Comparison of ENCODE assay signal across 8 mouse cellular contexts in genomic region chr10:94942449-94943041, GRCm38 (mm10). TPM values are rescaled to one million over a fixed set of nuclear protein-coding genes. Genes with fewer than 3 reads are reported as not detected.
A peak's percentile ranks its signal among the peaks of the same experiment; 100 is the strongest.
DNase-seq lines count a peak whose midpoint lies in the region; ATAC-seq and TF ChIP-seq lines count a peak whose summit lies in the region.

No protein-coding gene starts in this region.

- peak overlapping the region; percentile 97 for H3K4me2 ChIP-seq in kidney, embryonic 14.5 days (replicated peaks; ENCODE audit: low read depth, low read length)
- peak overlapping the region; percentile 100 for H3K4me2 ChIP-seq in heart, embryonic 16.5 days (ENCODE audit: low read depth, low read length)
- H3K4me2 ChIP-seq in limb, embryonic 15.5 days: peak overlapping the region; percentile 98
- H3K4me2 ChIP-seq in midbrain, embryonic 14.5 days (ENCODE audit: low read length): peak overlapping the region; percentile 76

- ATAC-seq in kidney, embryonic 14.5 days (ENCODE audit: low FRiP score, low TSS enrichment): peak; percentile 47; the same call in 1 of the 2 replicates
- ATAC-seq in heart, embryonic 16.5 days (replicated peaks; ENCODE audit: extremely low read depth, insufficient read depth, low FRiP score): no peak
- ATAC-seq in limb, embryonic 15.5 days (ENCODE audit: insufficient number of reproducible peaks, low FRiP score, low TSS enrichment, low read depth): no peak
- no peak; the same call in 1 of the 2 replicates for ATAC-seq in midbrain, embryonic 14.5 days (ENCODE audit: low FRiP score, low TSS enrichment)

- H3K9me3 ChIP-seq in kidney, embryonic 14.5 days (ENCODE audit: control insufficient read depth, low read length): no peaks in the 10 kb centered on the region
- no peaks in the 10 kb centered on the region for H3K9me3 ChIP-seq in heart, embryonic 16.5 days (replicated peaks; ENCODE audit: control insufficient read depth, low read length)
- no peaks in the 10 kb centered on the region for H3K9me3 ChIP-seq in limb, embryonic 15.5 days
- no peaks in the 10 kb centered on the region for H3K9me3 ChIP-seq in midbrain, embryonic 14.5 days (ENCODE audit: control insufficient read depth, low read length)

- TF ChIP-seq CTCF in thymus, adult 2 months (IDR thresholded peaks at IDR 0.05; ENCODE audit: borderline replicate concordance, control insufficient read depth, extremely low read depth, insufficient read depth, low read length, poor library complexity): no peak

- peak overlapping the region; percentile 68; the same call in 1 of the 2 replicates for H3K9ac ChIP-seq in kidney, embryonic 14.5 days (ENCODE audit: low read depth, low read length)
- peak overlapping the region; percentile 83 for H3K9ac ChIP-seq in heart, embryonic 16.5 days (ENCODE audit: low read length)
- H3K9ac ChIP-seq in limb, embryonic 15.5 days: no peak overlapping the region
- peak overlapping the region; percentile 93 for H3K9ac ChIP-seq in midbrain, embryonic 14.5 days (replicated peaks; ENCODE audit: low read length)

- 0 out of 2 replicates have a peak, but pooled peaks cover 5% of the 10 kb centered on the region for H3K4me1 ChIP-seq in kidney, embryonic 14.5 days (ENCODE audit: control insufficient read depth, insufficient read depth, low read length)
- peaks cover 16% of the 10 kb centered on the region for H3K4me1 ChIP-seq in heart, embryonic 16.5 days (ENCODE audit: control insufficient read depth, insufficient read depth, low read length)
- peaks cover 31% of the 10 kb centered on the region for H3K4me1 ChIP-seq in limb, embryonic 15.5 days
- peaks cover 28% of the 10 kb centered on the region for H3K4me1 ChIP-seq in midbrain, embryonic 14.5 days (ENCODE audit: control insufficient read depth, insufficient read depth, low read length)
- peaks cover 22% of the 10 kb centered on the region for H3K4me1 ChIP-seq in thymus, adult 2 months (replicated peaks; ENCODE audit: control insufficient read depth, insufficient read depth, low read length)

- H3K27ac ChIP-seq in kidney, embryonic 14.5 days (ENCODE audit: low read depth, low read length): no peak overlapping the region
- H3K27ac ChIP-seq in heart, embryonic 16.5 days (ENCODE audit: low read length): no peak overlapping the region
- no peak overlapping the region for H3K27ac ChIP-seq in limb, embryonic 15.5 days
- H3K27ac ChIP-seq in midbrain, embryonic 14.5 days (replicated peaks; ENCODE audit: low read depth, low read length): peak overlapping the region; percentile 96
- no peak overlapping the region for H3K27ac ChIP-seq in thymus, adult 2 months (ENCODE audit: control insufficient read depth, insufficient read depth, low read length)

- H3K36me3 ChIP-seq in kidney, embryonic 14.5 days (ENCODE audit: control insufficient read depth, insufficient read depth, low read length): no peaks in the 10 kb centered on the region
- no peaks in the 10 kb centered on the region for H3K36me3 ChIP-seq in heart, embryonic 16.5 days (ENCODE audit: control insufficient read depth, insufficient read depth)
- no peaks in the 10 kb centered on the region for H3K36me3 ChIP-seq in limb, embryonic 15.5 days
- H3K36me3 ChIP-seq in midbrain, embryonic 14.5 days (ENCODE audit: control insufficient read depth, insufficient read depth, low read length): no peaks in the 10 kb centered on the region
- no peaks in the 10 kb centered on the region for H3K36me3 ChIP-seq in thymus, adult 2 months (ENCODE audit: control insufficient read depth, insufficient read depth, low read length)

- under 1% methylated on average over 17 of the region's 17 CpGs for WGBS in kidney, embryonic 14.5 days
- WGBS in heart, embryonic 16.5 days: 5% methylated on average over 17 of the region's 17 CpGs
- WGBS in limb, embryonic 15.5 days: 5% methylated on average over 16 of the region's 17 CpGs
- under 1% methylated on average over 17 of the region's 17 CpGs for WGBS in midbrain, embryonic 14.5 days
- WGBS in thymus, adult 2 months: 4% methylated on average over 17 of the region's 17 CpGs

- peaks cover 29% of the 10 kb centered on the region for H3K27me3 ChIP-seq in kidney, embryonic 14.5 days (ENCODE audit: control insufficient read depth, insufficient read depth, low read length)
- H3K27me3 ChIP-seq in heart, embryonic 16.5 days (ENCODE audit: control insufficient read depth, insufficient read depth, low read length): peaks cover 37% of the 10 kb centered on the region
- peaks cover 59% of the 10 kb centered on the region for H3K27me3 ChIP-seq in limb, embryonic 15.5 days
- H3K27me3 ChIP-seq in midbrain, embryonic 14.5 days (ENCODE audit: control insufficient read depth, insufficient read depth, low read length): no peaks in the 10 kb centered on the region
- H3K27me3 ChIP-seq in thymus, adult 2 months (ENCODE audit: control insufficient read depth, insufficient read depth, low read length): peaks cover 8% of the 10 kb centered on the region

- H3K4me3 ChIP-seq in kidney, embryonic 14.5 days (ENCODE audit: low read length): peak overlapping the region; percentile 70
- peak overlapping the region; percentile 89 for H3K4me3 ChIP-seq in heart, embryonic 16.5 days (ENCODE audit: low read length)
- H3K4me3 ChIP-seq in limb, embryonic 15.5 days: peak overlapping the region; percentile 75
- peak overlapping the region; percentile 76 for H3K4me3 ChIP-seq in midbrain, embryonic 14.5 days (replicated peaks; ENCODE audit: low read depth, low read length)
- H3K4me3 ChIP-seq in thymus, adult 2 months (ENCODE audit: control insufficient read depth, insufficient read depth, low read length): no peak overlapping the region; the same call in 1 of the 2 replicates

- TF ChIP-seq POLR2A in thymus, adult 2 months (IDR thresholded peaks at IDR 0.05; ENCODE audit: control insufficient read depth, extremely low read depth, insufficient read depth, low read length, poor library complexity): no peak

- no peak for DNase-seq in kidney, adult 11 months
- peak; percentile 35 to 60 for DNase-seq in cerebellum, postnatal 25 days
- peak; percentile 76 for DNase-seq in midbrain, embryonic 14.5 days
- DNase-seq in thymus, adult 2 months: peak; percentile 51
- DNase-seq in urinary bladder, postnatal 14 days (ENCODE audit: low spot score): no peak

RNA-seq across cellular contexts. Expression of gene Plxnc1, which starts 2.1 kb away (rescaled TPM):
- polyA plus RNA-seq in kidney, embryonic 14.5 days (2014; fragmentation: Nextera tagmentation; extraction: Ambion mirVana): 2.3 and 3.9 TPM in 2 replicates
- 2.0 TPM in 2 replicates for polyA plus RNA-seq in heart, embryonic 16.5 days (2015; fragmentation: Nextera tagmentation; extraction: Ambion mirVana)
- 1.8 TPM in 2 replicates for polyA plus RNA-seq in limb, embryonic 15.5 days (2015; fragmentation: Nextera tagmentation; extraction: Ambion mirVana)
- 23.0 and 23.4 TPM in 2 replicates for polyA plus RNA-seq in midbrain, embryonic 14.5 days (2014; fragmentation: Nextera tagmentation; extraction: Ambion mirVana)
- polyA plus RNA-seq in thymus, adult 2 months (2012; rRNA removed): 8.7 and 9.2 TPM in 2 replicates

Comparison
In these comparisons a context has a peak if more than half of its experiments do, and no peak if none do; other contexts are left out.
1. DNase-seq: peak in cerebellum, postnatal 25 days (2 of 2), midbrain, embryonic 14.5 days (single experiment) and thymus, adult 2 months (single experiment); none in kidney, adult 11 months (single experiment) and urinary bladder, postnatal 14 days (single experiment).
2. Peak in every context shown above with its lines, with median percentiles within 50 percentile points of each other: H3K4me2 ChIP-seq.